Mouse (Mus musculus) lung, postnatal 0 days (tissue): ENCODE measurements at regions not wholly inside any gene's neighbourhood (a gene's known extent, or its start where the extent isn't known, plus 50 kb on each side); places are given as distances from the start of the nearest gene placed in this dataset.

Experiments used
- CTCF ChIP-seq: IDR thresholded peaks from 2 replicates; pipeline ENCODE4 v1.5.1; 2016; ENCODE audit warnings: antibody characterized with exemption, mild to moderate bottlenecking
- EP300 ChIP-seq: IDR thresholded peaks from 2 replicates; pipeline ENCODE4 v1.6.1; 2016; ENCODE audit warnings: antibody characterized with exemption, mild to moderate bottlenecking, control low read depth

- TF ChIP-seq CTCF (no peak), EP300 (no peak)
These were observed 299.6 kb upstream of the Jmjd1c start for GRCm38 (mm10) chr10:66796296-66796695.
